Mouse (Mus musculus) ES-E14 (cell line): ENCODE measurements around the gene Gramd1c.

Source experiments
- CHD2 ChIP-seq: IDR thresholded peaks from 2 replicates; pipeline ENCODE4 v1.6.1; 2014; ENCODE audit warnings: mild to moderate bottlenecking, low read depth, low read length, inconsistent platforms
- HCFC1 ChIP-seq: IDR thresholded peaks from 2 replicates; pipeline ENCODE4 v1.6.1; 2012; ENCODE audit warnings: low read length, inconsistent platforms, borderline replicate concordance; ENCODE audit not compliant: insufficient read depth
- MAFK ChIP-seq: IDR thresholded peaks from 2 replicates; pipeline ENCODE4 v1.6.1; 2014; ENCODE audit warnings: mild to moderate bottlenecking, low read depth, low read length, inconsistent platforms; ENCODE audit not compliant: insufficient read depth
- ZC3H11A ChIP-seq: IDR thresholded peaks from 2 replicates; pipeline ENCODE4 v1.6.1; 2012; ENCODE audit warnings: low read depth, mild to moderate bottlenecking, inconsistent platforms, low read length, borderline replicate concordance
- ZNF384 ChIP-seq: IDR thresholded peaks from 2 replicates; pipeline ENCODE4 v1.6.1; 2012; ENCODE audit warnings: low read depth, low read length, inconsistent platforms

GRCm38 (mm10) chr16:44029273-44029672 is 33.9 kb downstream of the Gramd1c start:
- TF ChIP-seq ZNF384 (no peak), CHD2 (no peak), ZC3H11A (no peak), HCFC1 (no peak), MAFK (no peak)
